Mouse (Mus musculus): ENCODE measurements at regions not wholly inside any gene's neighbourhood (a gene's known extent, or its start where the extent isn't known, plus 50 kb on each side); places are given as distances from the start of the nearest gene placed in this dataset.
A peak's percentile ranks its signal among the peaks of the same experiment; 100 is the strongest.

- no peak for TF ChIP-seq POLR2A (IDR thresholded peaks at IDR 0.05; ENCODE audit: borderline replicate concordance, extremely low read depth, insufficient read depth, insufficient read length)
- Histone ChIP-seq H3K9me3 (ENCODE audit: control insufficient read depth, low read length) (no peaks in the 10 kb centered on the region), H3K4me1 (ENCODE audit: control insufficient read depth, insufficient read depth, low read length) (no peaks in the 10 kb centered on the region), H3K36me3 (ENCODE audit: control insufficient read depth, insufficient read depth, low read length) (no peaks in the 10 kb centered on the region), H3K4me3 (replicated peaks; ENCODE audit: low read length) (no peak overlapping the region), H3K4me2 (replicated peaks; ENCODE audit: low read depth, low read length, severe bottlenecking) (no peak overlapping the region), H3K27me3 (ENCODE audit: control insufficient read depth, insufficient read depth, low read length) (no peaks in the 10 kb centered on the region), H3K27ac (replicated peaks; ENCODE audit: low read depth, low read length) (no peak overlapping the region), H3K9ac (ENCODE audit: low read depth, low read length, severe bottlenecking) (no peak overlapping the region)
- DNase-seq (ENCODE audit: low spot score) (no peak), ATAC-seq (ENCODE audit: low FRiP score, low read depth) (no peak)
- 81% methylated on average over 8 of the region's 8 CpGs for WGBS
Observed at GRCm38 (mm10) chr19:54801123-54801742, 325.8 kb downstream of the Gpam start.

- TF ChIP-seq POLR2A (IDR thresholded peaks at IDR 0.05; ENCODE audit: borderline replicate concordance, extremely low read depth, insufficient read depth, insufficient read length) = no peak
- no peak for ATAC-seq (ENCODE audit: low FRiP score, low read depth)
- WGBS = 95% methylated on average over 3 of the region's 3 CpGs
Observed at GRCm38 (mm10) chr19:54787171-54787570, 339.9 kb downstream of the Gpam start.

GRCm38 (mm10) chr19:54783729-54784128 lies 343.3 kb downstream of the Gpam start:
- DNase-seq (ENCODE audit: low spot score) (no peak), ATAC-seq (ENCODE audit: low FRiP score, low read depth) (no peak)
- Histone ChIP-seq H3K4me2 (replicated peaks; ENCODE audit: low read depth, low read length, severe bottlenecking) (no peak overlapping the region), H3K36me3 (ENCODE audit: control insufficient read depth, insufficient read depth, low read length) (no peaks in the 10 kb centered on the region), H3K9me3 (ENCODE audit: control insufficient read depth, low read length) (no peaks in the 10 kb centered on the region), H3K4me3 (replicated peaks; ENCODE audit: low read length) (no peak overlapping the region), H3K27me3 (ENCODE audit: control insufficient read depth, insufficient read depth, low read length) (no peaks in the 10 kb centered on the region), H3K27ac (replicated peaks; ENCODE audit: low read depth, low read length) (no peak overlapping the region), H3K4me1 (ENCODE audit: control insufficient read depth, insufficient read depth, low read length) (no peaks in the 10 kb centered on the region), H3K9ac (ENCODE audit: low read depth, low read length, severe bottlenecking) (no peak overlapping the region)
- TF ChIP-seq POLR2A (IDR thresholded peaks at IDR 0.05; ENCODE audit: borderline replicate concordance, extremely low read depth, insufficient read depth, insufficient read length) = no peak
- 65% methylated on average over 1 of the region's 1 CpGs for WGBS

More at GRCm38 (mm10) chr19:54787171-54787570, 339.9 kb downstream of the Gpam start:
- no peaks in the 10 kb centered on the region for H3K9me3 ChIP-seq (ENCODE audit: control insufficient read depth, low read length)
- H3K27me3 ChIP-seq (ENCODE audit: control insufficient read depth, insufficient read depth, low read length) = no peaks in the 10 kb centered on the region
- no peak overlapping the region for H3K9ac ChIP-seq (ENCODE audit: low read depth, low read length, severe bottlenecking)
- H3K4me3 ChIP-seq (replicated peaks; ENCODE audit: low read length) = no peak overlapping the region
- no peak for DNase-seq (ENCODE audit: low spot score)
- H3K4me2 ChIP-seq (replicated peaks; ENCODE audit: low read depth, low read length, severe bottlenecking) = no peak overlapping the region
- H3K4me1 ChIP-seq (ENCODE audit: control insufficient read depth, insufficient read depth, low read length) = no peaks in the 10 kb centered on the region
- H3K36me3 ChIP-seq (ENCODE audit: control insufficient read depth, insufficient read depth, low read length) = no peaks in the 10 kb centered on the region
- H3K27ac ChIP-seq (replicated peaks; ENCODE audit: low read depth, low read length) = no peak overlapping the region

GRCm38 (mm10) chr19:54757761-54758160 lies 369.3 kb downstream of the Gpam start:
- no peak overlapping the region for H3K9ac ChIP-seq (ENCODE audit: low read depth, low read length, severe bottlenecking)
- peak; percentile 50; the same call in 1 of the 2 replicates for ATAC-seq (ENCODE audit: low FRiP score, low read depth)
- no peak overlapping the region for H3K4me3 ChIP-seq (replicated peaks; ENCODE audit: low read length)
- H3K27me3 ChIP-seq (ENCODE audit: control insufficient read depth, insufficient read depth, low read length) = no peaks in the 10 kb centered on the region
- H3K4me2 ChIP-seq (replicated peaks; ENCODE audit: low read depth, low read length, severe bottlenecking) = no peak overlapping the region
- TF ChIP-seq POLR2A (IDR thresholded peaks at IDR 0.05; ENCODE audit: borderline replicate concordance, extremely low read depth, insufficient read depth, insufficient read length) = no peak
- H3K4me1 ChIP-seq (ENCODE audit: control insufficient read depth, insufficient read depth, low read length) = no peaks in the 10 kb centered on the region
- DNase-seq (ENCODE audit: low spot score) = peak; percentile 65
- 25% methylated on average over 5 of the region's 5 CpGs for WGBS
- H3K27ac ChIP-seq (replicated peaks; ENCODE audit: low read depth, low read length) = no peak overlapping the region
- no peaks in the 10 kb centered on the region for H3K9me3 ChIP-seq (ENCODE audit: control insufficient read depth, low read length)
- no peaks in the 10 kb centered on the region for H3K36me3 ChIP-seq (ENCODE audit: control insufficient read depth, insufficient read depth, low read length)

GRCm38 (mm10) chr19:54756681-54757257 lies 370.3 kb downstream of the Gpam start:
- no peaks in the 10 kb centered on the region for H3K36me3 ChIP-seq (ENCODE audit: control insufficient read depth, insufficient read depth, low read length)
- WGBS = 74% methylated on average over 8 of the region's 8 CpGs
- ATAC-seq (ENCODE audit: low FRiP score, low read depth) = no peak
- H3K27ac ChIP-seq (replicated peaks; ENCODE audit: low read depth, low read length) = no peak overlapping the region
- H3K27me3 ChIP-seq (ENCODE audit: control insufficient read depth, insufficient read depth, low read length) = no peaks in the 10 kb centered on the region
- DNase-seq (ENCODE audit: low spot score) = peak; percentile 9
- H3K4me3 ChIP-seq (replicated peaks; ENCODE audit: low read length) = no peak overlapping the region
- H3K9me3 ChIP-seq (ENCODE audit: control insufficient read depth, low read length) = no peaks in the 10 kb centered on the region
- TF ChIP-seq POLR2A (IDR thresholded peaks at IDR 0.05; ENCODE audit: borderline replicate concordance, extremely low read depth, insufficient read depth, insufficient read length) = no peak
- no peak overlapping the region for H3K9ac ChIP-seq (ENCODE audit: low read depth, low read length, severe bottlenecking)
- no peak overlapping the region for H3K4me2 ChIP-seq (replicated peaks; ENCODE audit: low read depth, low read length, severe bottlenecking)
- no peaks in the 10 kb centered on the region for H3K4me1 ChIP-seq (ENCODE audit: control insufficient read depth, insufficient read depth, low read length)
